Mouse (Mus musculus) left cerebral cortex, adult 18-20 months (tissue): ENCODE results near the gene Scamp3. TPM values are rescaled to one million over a fixed set of nuclear protein-coding genes. Genes with fewer than 3 reads are reported as not detected.
"Not testable (repeated sequence)": the region's sequence is repeated elsewhere in the genome, so short reads cannot be mapped to it uniquely, and the experiment has no call there.

Experiments used
- DNase-seq, 2 experiments: peaks; one replicate each; pipeline ENCODE4 v3.0.0; 2021 to 2022; ENCODE audit warnings: low spot score in 2 of 2, mixed read lengths in 1 of 2
- total RNA-seq, 2 experiments: library from RNA; stranded (reverse); gene quantifications; 2 replicates each; pipeline ENCODE4 v1.2.3; 2021

Gene Scamp3
- total RNA-seq, 2 experiments from 2014 or later = 63.2 to 63.7 TPM

- no peak for DNase-seq
Measured at GRCm38 (mm10) chr3:89193853-89194252, 16.6 kb downstream of the Scamp3 start.

- peak; percentile 78 to 82 for DNase-seq
Measured at GRCm38 (mm10) chr3:89195979-89196877, 19.0 kb downstream of the Scamp3 start.

GRCm38 (mm10) chr3:89199839-89200238 is 22.6 kb downstream of the Scamp3 start:
- DNase-seq = no peak

- DNase-seq = peak; percentile 87 to 88
Measured at GRCm38 (mm10) chr3:89202253-89203141, 25.2 kb downstream of the Scamp3 start, which contains the start of gene Gba. Gba (plus strand) TSS chr3:89202928.

- no peak for DNase-seq
Measured at GRCm38 (mm10) chr3:89203142-89203514, 25.9 kb downstream of the Scamp3 start.

- DNase-seq = no peak
Measured at GRCm38 (mm10) chr3:89206079-89206478, 28.8 kb downstream of the Scamp3 start.

- DNase-seq = no peak
Measured at GRCm38 (mm10) chr3:89206695-89207094, 29.4 kb downstream of the Scamp3 start.

GRCm38 (mm10) chr3:89208075-89208657 is 30.9 kb downstream of the Scamp3 start:
- no peak for DNase-seq

GRCm38 (mm10) chr3:89208736-89209135 is 31.5 kb downstream of the Scamp3 start:
- DNase-seq = no peak

GRCm38 (mm10) chr3:89209731-89210130 is 32.5 kb downstream of the Scamp3 start:
- no peak for DNase-seq

GRCm38 (mm10) chr3:89210162-89210561 is 32.9 kb downstream of the Scamp3 start:
- no peak for DNase-seq

- no peak for DNase-seq
Measured at GRCm38 (mm10) chr3:89210731-89211130, 33.5 kb downstream of the Scamp3 start.

- peak; percentile 92 to 93 for DNase-seq
Measured at GRCm38 (mm10) chr3:89213803-89214530, 36.7 kb downstream of the Scamp3 start.

GRCm38 (mm10) chr3:89214681-89215411 is 37.6 kb downstream of the Scamp3 start, which contains the start of gene Thbs3:
Thbs3 (plus strand) TSS chr3:89215180.
- no peak for DNase-seq

- peak; percentile 89 to 90 for DNase-seq
Measured at GRCm38 (mm10) chr3:89215853-89216252, 38.6 kb downstream of the Scamp3 start.

GRCm38 (mm10) chr3:89216407-89216806 is 39.1 kb downstream of the Scamp3 start:
- not testable (repeated sequence) for DNase-seq

- no peak for DNase-seq
Measured at GRCm38 (mm10) chr3:89218271-89218670, 41.0 kb downstream of the Scamp3 start.

- no peak for DNase-seq
Measured at GRCm38 (mm10) chr3:89219546-89219945, 42.3 kb downstream of the Scamp3 start.

GRCm38 (mm10) chr3:89221167-89221566 is 43.9 kb downstream of the Scamp3 start:
- DNase-seq = no peak

- no peak for DNase-seq
Measured at GRCm38 (mm10) chr3:89224796-89225195, 47.5 kb downstream of the Scamp3 start.
